Mouse (Mus musculus) myocyte (in vitro differentiated cells): ENCODE measurements around the gene Os9. TPM values are rescaled to one million over a fixed set of nuclear protein-coding genes. Genes with fewer than 3 reads are reported as not detected.

ENCODE experiments used
- H3K27me3 ChIP-seq: one replicate; pipeline ENCODE4 v1.6.1; 2011; ENCODE audit not compliant: control insufficient read depth, insufficient read depth, insufficient read length
- H3K36me3 ChIP-seq: one replicate; pipeline ENCODE4 v1.6.1; 2011; ENCODE audit not compliant: control insufficient read depth, insufficient read depth
- H3K4me2 ChIP-seq: one replicate; pipeline ENCODE4 v1.6.1; 2011; ENCODE audit warnings: low read depth, control low read depth
- H3K4me3 ChIP-seq: one replicate; pipeline ENCODE4 v1.5.1; 2011; ENCODE audit warnings: mild to moderate bottlenecking, control low read depth, moderate library complexity
- H3K79me2 ChIP-seq: one replicate; pipeline ENCODE4 v1.6.1; 2011; ENCODE audit not compliant: control insufficient read depth, insufficient read depth
- H3ac ChIP-seq: one replicate; pipeline ENCODE4 v1.6.1; 2011; ENCODE audit not compliant: control insufficient read depth, insufficient read length
- CEBPB ChIP-seq: IDR thresholded peaks from 2 replicates; pipeline ENCODE4 v1.6.1; 2011; ENCODE audit warnings: mild to moderate bottlenecking, moderate library complexity; ENCODE audit not compliant: poor library complexity, insufficient read depth, severe bottlenecking
- E2F4 ChIP-seq: IDR thresholded peaks from one replicate; pipeline ENCODE4 v1.6.1; 2011; ENCODE audit warnings: mild to moderate bottlenecking, control low read depth, moderate library complexity; ENCODE audit not compliant: insufficient read depth
- MAX ChIP-seq: IDR thresholded peaks from one replicate; pipeline ENCODE4 v1.6.1; 2011; ENCODE audit warnings: low read depth, mild to moderate bottlenecking, control low read depth
- MYOD1 ChIP-seq, 3 experiments: IDR thresholded peaks; one replicate each; pipeline ENCODE4 v1.6.1; 2011; ENCODE audit warnings: control low read depth in 2 of 3, low read depth in 2 of 3, mild to moderate bottlenecking in 2 of 3, moderate library complexity in 1 of 3; ENCODE audit not compliant: insufficient read length in 2 of 3, control insufficient read depth in 1 of 3
- MYOG ChIP-seq, 3 experiments: IDR thresholded peaks; one replicate each; pipeline ENCODE4 v1.6.1; 2011; ENCODE audit warnings: control low read depth in 2 of 3, low read depth in 2 of 3, mild to moderate bottlenecking in 2 of 3; ENCODE audit not compliant: insufficient read length in 2 of 3, control insufficient read depth in 1 of 3, insufficient read depth in 1 of 3
- POLR2A ChIP-seq: IDR thresholded peaks from one replicate; pipeline ENCODE4 v1.6.1; 2011; ENCODE audit warnings: low read depth, mild to moderate bottlenecking, control low read depth, moderate library complexity; ENCODE audit not compliant: insufficient read length
- POLR2AphosphoS2 ChIP-seq: IDR thresholded peaks from one replicate; pipeline ENCODE4 v1.6.1; 2011; ENCODE audit warnings: low read depth, control low read depth; ENCODE audit not compliant: insufficient read length
- REST ChIP-seq: IDR thresholded peaks from one replicate; pipeline ENCODE4 v1.6.1; 2011; ENCODE audit warnings: mild to moderate bottlenecking, control low read depth, moderate library complexity; ENCODE audit not compliant: insufficient read depth, insufficient read length
- SRF ChIP-seq: IDR thresholded peaks from one replicate; pipeline ENCODE4 v1.6.1; 2011; ENCODE audit warnings: low read depth; ENCODE audit not compliant: control insufficient read depth, insufficient read length
- TCF12 ChIP-seq: IDR thresholded peaks from one replicate; pipeline ENCODE4 v1.6.1; 2011; ENCODE audit warnings: mild to moderate bottlenecking, control low read depth; ENCODE audit not compliant: poor library complexity, insufficient read depth, severe bottlenecking
- TCF3 ChIP-seq: IDR thresholded peaks from one replicate; pipeline ENCODE4 v1.6.1; 2011; ENCODE audit warnings: low read depth, control low read depth; ENCODE audit not compliant: insufficient read length
- USF1 ChIP-seq: IDR thresholded peaks from one replicate; pipeline ENCODE4 v1.6.1; 2011; ENCODE audit warnings: low read depth, mild to moderate bottlenecking, control low read depth, moderate library complexity
- polyA plus RNA-seq: library from polyadenylated mRNA; unstranded; fragments of >200 nt; fragmentation: generic; extraction: Trizol; gene quantifications from one replicate; pipeline ENCODE4 v1.2.1, GENCODE M21; 2012; ENCODE audit warnings: missing spikeins

Gene Os9
- polyA plus RNA-seq, 1 experiment, result 67.2 TPM

GRCm38 (mm10) chr10:127132469-127132868, 11.5 kb upstream of the Os9 start:
- H3K27me3 ChIP-seq, result no peaks in the 10 kb centered on the region
- no peaks in the 10 kb centered on the region for H3K79me2 ChIP-seq
- H3K4me3 ChIP-seq, result no peak overlapping the region
- H3ac ChIP-seq, result no peak overlapping the region
- TF ChIP-seq MYOD1 (IDR thresholded peaks at IDR 0.05; ENCODE audit: control insufficient read depth in 1 of 3, insufficient read length in 2 of 3, low read depth in 2 of 3) (no peak), SRF (no peak), REST (no peak), MYOG (IDR thresholded peaks at IDR 0.05; ENCODE audit: control insufficient read depth in 1 of 3, insufficient read depth in 1 of 3, insufficient read length in 2 of 3, low read depth in 2 of 3) (no peak), MAX (no peak), POLR2A (no peak), TCF3 (no peak), USF1 (no peak), POLR2AphosphoS2 (no peak), CEBPB (no peak), E2F4 (no peak), TCF12 (no peak)
- no peaks in the 10 kb centered on the region for H3K36me3 ChIP-seq
- H3K4me2 ChIP-seq, result no peak overlapping the region

GRCm38 (mm10) chr10:127129431-127129830, 8.5 kb upstream of the Os9 start:
- H3K36me3 ChIP-seq, result no peaks in the 10 kb centered on the region

GRCm38 (mm10) chr10:127127711-127128279, 6.9 kb upstream of the Os9 start:
- TF ChIP-seq SRF, result no peak
- 0 out of 2 replicates have a peak, but pooled peaks have one; percentile 42 for TF ChIP-seq CEBPB
- H3K79me2 ChIP-seq, result no peaks in the 10 kb centered on the region
- no peaks in the 10 kb centered on the region for H3K36me3 ChIP-seq
- no peak overlapping the region for H3K4me3 ChIP-seq
- H3K27me3 ChIP-seq, result no peaks in the 10 kb centered on the region
- H3ac ChIP-seq, result no peak overlapping the region
- peak overlapping the region; percentile 55 for H3K4me2 ChIP-seq

More at GRCm38 (mm10) chr10:127129431-127129830, 8.5 kb upstream of the Os9 start:
- H3K4me3 ChIP-seq, result no peak overlapping the region
- no peak overlapping the region for H3ac ChIP-seq
- H3K4me2 ChIP-seq, result no peak overlapping the region
- H3K27me3 ChIP-seq, result no peaks in the 10 kb centered on the region
- no peaks in the 10 kb centered on the region for H3K79me2 ChIP-seq
- TF ChIP-seq CEBPB (no peak), E2F4 (no peak), REST (no peak), USF1 (no peak), POLR2AphosphoS2 (no peak), MYOD1 (IDR thresholded peaks at IDR 0.05; ENCODE audit: control insufficient read depth in 1 of 3, insufficient read length in 2 of 3, low read depth in 2 of 3) (no peak), MAX (no peak), POLR2A (no peak), TCF3 (no peak), SRF (no peak), MYOG (IDR thresholded peaks at IDR 0.05; ENCODE audit: control insufficient read depth in 1 of 3, insufficient read depth in 1 of 3, insufficient read length in 2 of 3, low read depth in 2 of 3) (no peak)

GRCm38 (mm10) chr10:127126579-127126978, 5.6 kb upstream of the Os9 start:
- Histone ChIP-seq H3K36me3 (no peaks in the 10 kb centered on the region), H3K4me3 (no peak overlapping the region), H3K4me2 (no peak overlapping the region), H3K79me2 (no peaks in the 10 kb centered on the region), H3ac (no peak overlapping the region), H3K27me3 (no peaks in the 10 kb centered on the region)
- TF ChIP-seq REST, result no peak
- no peak for TF ChIP-seq MAX
- TF ChIP-seq USF1, result no peak
- TF ChIP-seq POLR2A, result no peak
- TF ChIP-seq MYOD1 (IDR thresholded peaks at IDR 0.05; ENCODE audit: control insufficient read depth in 1 of 3, insufficient read length in 2 of 3, low read depth in 2 of 3), result no peak
- TF ChIP-seq TCF12, result no peak
- TF ChIP-seq TCF3, result no peak
- no peak for TF ChIP-seq CEBPB
- no peak for TF ChIP-seq MYOG (IDR thresholded peaks at IDR 0.05; ENCODE audit: control insufficient read depth in 1 of 3, insufficient read depth in 1 of 3, insufficient read length in 2 of 3, low read depth in 2 of 3)
- TF ChIP-seq SRF, result no peak
- no peak for TF ChIP-seq E2F4
- no peak for TF ChIP-seq POLR2AphosphoS2

- no peaks in the 10 kb centered on the region for H3K27me3 ChIP-seq
- no peaks in the 10 kb centered on the region for H3K36me3 ChIP-seq
- H3ac ChIP-seq, result no peak overlapping the region
- H3K79me2 ChIP-seq, result no peaks in the 10 kb centered on the region
- H3K4me2 ChIP-seq, result no peak overlapping the region
- H3K4me3 ChIP-seq, result no peak overlapping the region
- TF ChIP-seq SRF (no peak), MYOD1 (IDR thresholded peaks at IDR 0.05; ENCODE audit: control insufficient read depth in 1 of 3, insufficient read length in 2 of 3, low read depth in 2 of 3) (no peak), TCF3 (no peak), USF1 (no peak), E2F4 (no peak), POLR2AphosphoS2 (no peak), MYOG (IDR thresholded peaks at IDR 0.05; ENCODE audit: control insufficient read depth in 1 of 3, insufficient read depth in 1 of 3, insufficient read length in 2 of 3, low read depth in 2 of 3) (no peak), MAX (no peak), REST (no peak), CEBPB (no peak), POLR2A (no peak), TCF12 (no peak)
These were observed 4.5 kb upstream of the Os9 start for GRCm38 (mm10) chr10:127125210-127126001.
